Mouse (Mus musculus) brain, adult 2 months (tissue): ENCODE measurements around the gene Slc5a11.

Experiments
- DNase-seq: peaks from one replicate; pipeline ENCODE4 v3.0.0; 2011; ENCODE audit warnings: low read depth, low spot score

Slc5a11 gene

GRCm38 (mm10) chr7:123214365-123215075, at the start of gene Slc5a11:
Slc5a11 (plus strand) TSS chr7:123214780.
- DNase-seq, result peak; percentile 29

- DNase-seq, result no peak
These were observed 47.1 kb upstream of the Slc5a11 start for GRCm38 (mm10) chr7:123167436-123167835.

GRCm38 (mm10) chr7:123169618-123170017, 45.0 kb upstream of the Slc5a11 start:
- no peak for DNase-seq

- no peak for DNase-seq
These were observed 42.5 kb upstream of the Slc5a11 start for GRCm38 (mm10) chr7:123172101-123172500.

GRCm38 (mm10) chr7:123177215-123177614, 37.4 kb upstream of the Slc5a11 start:
- no peak for DNase-seq

- peak; percentile 32 for DNase-seq
These were observed 32.5 kb upstream of the Slc5a11 start for GRCm38 (mm10) chr7:123181787-123182701.

GRCm38 (mm10) chr7:123184891-123185290, 29.7 kb upstream of the Slc5a11 start:
- DNase-seq, result no peak

GRCm38 (mm10) chr7:123186463-123186862, 28.1 kb upstream of the Slc5a11 start:
- DNase-seq, result no peak

- no peak for DNase-seq
These were observed 27.3 kb upstream of the Slc5a11 start for GRCm38 (mm10) chr7:123187246-123187645.

GRCm38 (mm10) chr7:123188462-123188861, 26.1 kb upstream of the Slc5a11 start:
- peak; percentile 28 for DNase-seq

- DNase-seq, result no peak
These were observed 24.8 kb upstream of the Slc5a11 start for GRCm38 (mm10) chr7:123189762-123190161.

- DNase-seq, result peak; percentile 80
These were observed 22.8 kb upstream of the Slc5a11 start for GRCm38 (mm10) chr7:123191731-123192130.

GRCm38 (mm10) chr7:123193201-123193600, 21.4 kb upstream of the Slc5a11 start:
- DNase-seq, result no peak

- peak; percentile 73 for DNase-seq
These were observed 19.9 kb upstream of the Slc5a11 start for GRCm38 (mm10) chr7:123194696-123195095.

- DNase-seq, result no peak
These were observed 18.1 kb upstream of the Slc5a11 start for GRCm38 (mm10) chr7:123196432-123196831.

- DNase-seq, result no peak
These were observed 15.9 kb upstream of the Slc5a11 start for GRCm38 (mm10) chr7:123198695-123199094.

- no peak for DNase-seq
These were observed 15.4 kb upstream of the Slc5a11 start for GRCm38 (mm10) chr7:123199151-123199550.

- DNase-seq, result no peak
These were observed 14.8 kb upstream of the Slc5a11 start for GRCm38 (mm10) chr7:123199656-123200206.

- DNase-seq, result no peak
These were observed 13.9 kb upstream of the Slc5a11 start for GRCm38 (mm10) chr7:123200722-123201121.

GRCm38 (mm10) chr7:123205261-123205660, 9.3 kb upstream of the Slc5a11 start:
- DNase-seq, result peak; percentile 86

- no peak for DNase-seq
These were observed 7.0 kb upstream of the Slc5a11 start for GRCm38 (mm10) chr7:123207561-123207960.

GRCm38 (mm10) chr7:123209864-123210263, 4.7 kb upstream of the Slc5a11 start:
- DNase-seq, result no peak
